Mouse (Mus musculus): ENCODE data around the gene Fbxo33. TPM values are rescaled to one million over a fixed set of nuclear protein-coding genes. Genes with fewer than 3 reads are reported as not detected.
A peak's percentile ranks its signal among the peaks of the same experiment; 100 is the strongest.
"Not testable (repeated sequence)": the region's sequence is repeated elsewhere in the genome, so short reads cannot be mapped to it uniquely, and the experiment has no call there.

The Fbxo33 gene
- total RNA-seq (2015; ENCODE audit: low replicate concordance) (42.7 and 53.5 TPM in 2 replicates), total RNA-seq (2017; ENCODE audit: low replicate concordance) (33.0 and 34.4 TPM in 2 replicates)

DNA sequence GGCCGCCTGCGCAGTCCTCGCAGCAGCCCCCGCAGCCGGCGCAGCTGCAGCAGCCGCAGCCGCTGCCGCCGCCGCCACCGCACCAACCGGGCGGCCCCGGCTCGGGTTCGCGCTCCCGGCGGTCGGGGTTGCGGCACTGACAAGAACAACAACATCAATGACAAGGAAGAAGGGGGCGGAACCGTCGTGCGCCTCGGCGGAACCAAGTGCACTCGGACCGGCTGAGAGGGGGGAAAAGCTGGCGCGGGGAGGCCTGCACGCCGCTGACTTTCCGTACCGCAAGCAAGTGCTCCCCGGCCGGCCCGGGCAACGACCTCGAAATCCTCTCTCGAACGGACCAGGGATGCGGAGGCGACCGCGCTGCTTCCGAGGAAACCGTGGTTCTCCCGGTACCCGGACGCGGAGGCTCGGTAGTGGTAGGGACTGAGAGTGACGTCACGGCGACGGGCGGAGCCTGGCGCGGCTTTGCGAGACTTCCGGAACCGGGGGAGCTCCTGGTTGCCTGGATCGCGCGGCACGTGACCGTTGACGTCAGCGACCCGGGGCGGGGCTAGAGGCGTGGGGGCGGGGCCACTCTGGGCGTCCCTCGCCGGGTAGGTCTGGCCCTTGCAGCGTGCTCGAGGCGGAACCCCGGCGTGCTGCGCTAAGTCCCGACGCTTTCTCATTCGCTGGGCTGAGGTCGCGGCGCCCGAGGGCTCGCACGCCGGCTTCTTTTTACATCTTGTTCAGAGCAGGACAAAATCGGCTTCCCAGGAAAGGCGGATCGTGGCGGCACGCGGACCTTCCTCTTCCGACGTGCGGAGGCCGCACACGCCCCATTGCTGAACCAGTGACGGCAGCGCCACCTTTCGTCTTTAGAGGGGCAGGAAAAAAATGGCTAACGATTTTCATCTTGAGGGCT lies at the start of gene Fbxo33:
Gene Fbxo33 (minus strand): TSS at position 401 of the 901 bp plus-strand sequence.
- ATAC-seq (replicated peaks; ENCODE audit: low FRiP score, poor library complexity, severe bottlenecking): peak; percentile 92

DNA sequence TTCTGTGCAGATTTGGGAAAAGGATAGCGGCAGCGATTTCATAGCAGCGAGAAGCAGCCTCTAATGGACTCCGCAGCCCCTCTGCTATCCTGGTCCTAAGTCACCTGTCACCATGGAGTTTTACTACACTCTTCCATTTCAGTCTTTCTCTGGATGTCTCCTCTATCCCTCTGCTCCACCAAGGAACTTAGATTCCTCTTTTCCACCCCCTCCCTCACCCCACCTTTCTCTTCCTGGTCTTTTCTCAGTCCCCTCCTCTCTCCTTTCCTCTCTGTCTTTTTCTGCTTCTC lies 46.4 kb upstream of the Fbxo33 start:
- no peak for ATAC-seq (replicated peaks; ENCODE audit: low FRiP score, poor library complexity, severe bottlenecking)

DNA sequence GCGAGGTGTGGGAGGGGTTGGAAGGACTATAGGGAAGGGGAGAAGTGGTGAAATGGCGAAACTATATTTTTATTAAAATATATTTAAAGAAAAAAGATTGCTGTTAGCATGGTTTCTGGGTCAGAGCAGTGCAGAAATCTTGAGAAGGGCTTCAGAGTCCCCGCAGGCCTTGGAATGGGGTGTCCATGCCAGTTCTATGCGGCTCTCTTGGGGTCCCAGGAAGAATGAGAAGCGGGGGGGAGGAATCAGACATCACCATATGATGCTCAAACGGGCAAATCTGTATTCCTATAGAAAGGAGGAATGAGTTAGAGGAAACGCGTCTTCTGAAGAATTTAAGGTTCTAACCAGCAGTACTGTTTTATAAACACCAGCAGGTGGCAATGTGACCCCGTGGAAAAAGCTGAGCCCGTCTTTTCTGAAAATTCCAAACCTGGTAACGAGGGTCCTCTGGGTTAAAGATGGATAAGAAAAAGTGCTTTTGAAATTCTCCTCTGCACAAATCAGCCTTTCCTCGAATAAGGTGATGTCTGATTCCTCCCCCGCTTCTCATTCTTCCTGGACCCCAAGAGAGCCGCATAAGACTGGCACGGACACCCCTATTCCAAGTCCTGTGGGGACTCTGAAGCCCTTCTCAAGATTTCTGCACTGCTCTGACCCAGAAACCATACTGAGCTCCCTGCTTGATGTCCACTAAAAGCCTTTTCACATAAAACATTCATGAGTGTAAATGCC lies 45.8 kb upstream of the Fbxo33 start:
- no peak for ATAC-seq (replicated peaks; ENCODE audit: low FRiP score, poor library complexity, severe bottlenecking)

DNA sequence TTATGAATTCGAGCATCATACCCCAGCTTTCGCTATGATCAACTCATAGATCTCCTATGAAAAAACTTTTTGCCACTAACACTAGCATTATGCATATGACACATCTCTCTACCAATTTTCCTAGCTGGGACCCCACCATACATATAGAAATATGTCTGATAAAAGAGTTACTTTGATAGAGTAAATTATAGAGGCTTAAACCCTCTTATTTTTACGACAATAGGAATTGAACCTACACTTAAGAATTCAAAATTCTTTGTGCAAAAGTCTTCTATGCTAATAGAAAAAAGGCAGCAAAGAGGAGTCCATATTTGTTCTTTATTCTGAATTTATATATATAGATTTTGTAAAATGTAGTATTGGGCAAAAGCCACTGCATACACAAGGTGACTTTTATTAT lies 43.3 kb upstream of the Fbxo33 start:
- peak; percentile 73 for ATAC-seq (replicated peaks; ENCODE audit: low FRiP score, poor library complexity, severe bottlenecking)

DNA sequence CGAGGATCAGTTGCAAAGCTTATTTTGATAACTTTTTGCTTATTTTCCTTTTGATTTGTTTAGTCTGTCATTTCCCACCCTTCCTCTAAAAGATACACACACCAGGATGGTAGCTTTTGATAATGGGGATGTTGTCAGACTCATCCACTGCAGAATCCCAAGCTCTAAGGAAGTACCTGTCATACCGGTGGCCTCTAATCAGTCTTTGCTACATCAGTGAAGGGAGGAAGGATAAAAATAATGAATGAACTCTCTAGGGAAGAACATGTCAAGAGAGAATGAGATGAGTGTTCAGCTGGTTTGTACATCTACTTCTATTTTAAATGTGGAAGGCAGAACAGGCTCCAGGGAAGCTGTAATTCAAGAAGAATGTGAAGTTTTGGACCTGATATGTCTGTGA lies 41.3 kb upstream of the Fbxo33 start:
- ATAC-seq (replicated peaks; ENCODE audit: low FRiP score, poor library complexity, severe bottlenecking): no peak

DNA sequence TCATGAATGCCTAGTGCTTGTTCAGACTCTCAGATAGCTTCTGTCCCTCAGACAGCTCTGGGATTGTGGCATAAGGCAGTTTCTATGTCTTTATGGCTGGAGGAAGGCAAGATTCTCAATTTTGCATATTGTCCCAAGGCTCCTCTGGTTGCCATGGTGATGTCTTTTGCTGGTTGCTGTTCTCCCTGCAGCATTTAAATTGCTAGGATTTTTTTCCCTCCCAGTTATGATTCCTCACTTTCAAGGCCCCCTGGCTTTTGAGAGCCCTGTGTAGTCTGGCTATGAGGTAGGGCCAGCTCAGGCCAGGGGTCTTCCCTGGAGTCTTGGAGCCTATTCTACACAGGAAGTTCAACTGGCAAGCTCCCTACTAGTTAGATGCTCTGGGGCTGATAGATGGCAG lies 40.8 kb upstream of the Fbxo33 start:
- no peak for ATAC-seq (replicated peaks; ENCODE audit: low FRiP score, poor library complexity, severe bottlenecking)

DNA sequence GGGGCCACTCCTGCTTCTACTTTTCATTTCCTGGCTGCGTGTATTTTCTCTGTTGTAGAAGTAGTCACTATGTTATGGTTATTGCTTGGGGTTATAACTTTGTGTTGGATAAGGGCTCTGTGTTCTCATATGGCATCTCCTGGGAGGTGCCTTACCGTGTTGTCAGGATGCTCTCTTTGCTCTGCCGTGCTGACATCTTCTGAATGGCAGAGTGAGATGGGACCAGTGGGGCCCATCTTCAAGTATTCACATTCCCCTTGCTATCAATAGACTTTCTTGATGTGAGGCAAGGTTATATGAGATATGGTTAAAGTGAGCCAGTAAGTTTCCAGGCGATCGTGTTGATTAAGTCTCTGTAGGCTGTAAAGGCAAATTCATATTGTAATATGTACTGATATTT lies 39.5 kb upstream of the Fbxo33 start:
- no peak for ATAC-seq (replicated peaks; ENCODE audit: low FRiP score, poor library complexity, severe bottlenecking)

DNA sequence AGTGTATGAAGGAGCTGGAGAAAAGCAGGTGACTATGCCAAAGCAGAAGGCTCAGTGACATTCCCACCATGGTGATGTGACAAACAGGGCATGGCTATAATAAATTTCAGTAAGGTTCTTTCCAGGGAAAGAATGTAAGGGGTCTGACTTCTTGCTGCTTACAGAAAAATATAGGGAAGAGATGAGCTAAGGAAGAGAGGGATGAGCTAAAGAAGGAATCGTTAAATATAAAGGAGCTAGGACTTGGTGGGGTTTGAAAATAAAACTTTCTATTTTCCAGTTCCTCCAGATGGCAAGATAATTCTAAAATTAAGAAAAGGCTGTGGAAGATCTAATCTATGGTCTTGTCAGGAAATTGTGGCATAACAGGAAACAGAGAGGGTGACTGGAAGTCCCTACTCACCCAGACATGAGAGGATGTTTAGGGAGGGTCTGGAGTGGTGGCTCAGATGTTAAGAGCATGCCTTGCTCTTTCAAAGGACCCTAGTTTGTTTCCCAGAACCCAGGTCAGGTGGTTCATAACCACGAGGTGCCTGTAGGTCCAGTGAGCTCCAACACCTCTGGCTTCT lies 30.8 kb upstream of the Fbxo33 start:
- no peak for ATAC-seq (replicated peaks; ENCODE audit: low FRiP score, poor library complexity, severe bottlenecking)

DNA sequence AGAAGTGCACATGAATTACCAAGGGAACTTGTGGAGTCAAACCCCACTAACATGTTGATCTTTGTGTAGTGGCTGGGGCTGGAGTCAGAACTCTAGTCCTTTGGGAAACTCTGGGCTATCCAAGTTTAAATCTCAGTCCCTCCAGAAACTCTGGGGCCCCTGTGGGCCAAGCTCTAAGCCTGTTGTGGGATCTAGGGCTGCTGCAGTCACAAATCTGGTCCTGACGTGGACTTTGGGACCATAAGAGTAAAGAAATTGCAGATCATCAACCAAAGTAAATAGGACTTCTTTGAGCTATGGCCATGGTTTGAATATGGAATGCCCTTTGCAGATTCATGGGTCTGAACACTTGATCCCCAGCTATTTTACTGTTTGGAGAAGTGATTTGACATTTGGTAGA lies 29.4 kb upstream of the Fbxo33 start:
- no peak for ATAC-seq (replicated peaks; ENCODE audit: low FRiP score, poor library complexity, severe bottlenecking)

DNA sequence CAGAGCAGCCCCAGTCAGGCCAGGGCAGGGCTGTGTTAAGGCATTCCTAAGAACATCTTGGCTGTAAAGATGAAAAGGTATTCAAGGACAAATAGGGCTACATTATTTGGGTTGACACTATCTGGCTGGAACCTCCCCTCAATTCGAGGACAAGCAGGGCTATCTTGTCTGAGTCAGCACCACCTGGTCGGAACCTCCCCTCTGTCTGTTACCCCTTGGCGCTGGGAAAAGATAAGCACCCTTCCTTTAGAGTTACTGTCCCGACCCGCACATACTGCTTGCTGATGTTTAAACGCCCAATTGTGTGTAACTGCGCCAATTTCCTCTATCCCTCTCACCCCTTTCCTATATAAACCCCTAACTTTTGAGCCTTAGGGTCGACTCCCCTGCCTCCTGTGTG lies 21.5 kb upstream of the Fbxo33 start:
- ATAC-seq (replicated peaks; ENCODE audit: low FRiP score, poor library complexity, severe bottlenecking): not testable (repeated sequence)

DNA sequence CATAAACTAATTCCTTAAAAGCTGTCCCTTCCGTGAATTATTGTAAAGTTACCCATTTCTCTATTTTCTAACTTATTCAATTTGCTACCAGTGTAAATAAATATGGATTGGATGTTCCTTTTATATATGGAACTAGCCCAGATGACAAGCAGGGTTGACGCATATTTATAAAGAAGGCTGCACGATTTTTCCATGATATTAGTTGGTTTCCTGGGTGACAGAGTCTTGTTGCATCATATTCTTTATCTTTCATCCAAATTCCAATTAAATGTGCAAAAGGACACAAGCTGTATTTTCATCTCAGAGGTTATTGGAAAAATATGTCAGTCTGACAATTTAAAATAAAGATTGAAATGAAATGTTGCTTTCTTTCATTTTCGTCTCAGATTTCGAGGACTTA lies 18.9 kb upstream of the Fbxo33 start:
- no peak for ATAC-seq (replicated peaks; ENCODE audit: low FRiP score, poor library complexity, severe bottlenecking)

DNA sequence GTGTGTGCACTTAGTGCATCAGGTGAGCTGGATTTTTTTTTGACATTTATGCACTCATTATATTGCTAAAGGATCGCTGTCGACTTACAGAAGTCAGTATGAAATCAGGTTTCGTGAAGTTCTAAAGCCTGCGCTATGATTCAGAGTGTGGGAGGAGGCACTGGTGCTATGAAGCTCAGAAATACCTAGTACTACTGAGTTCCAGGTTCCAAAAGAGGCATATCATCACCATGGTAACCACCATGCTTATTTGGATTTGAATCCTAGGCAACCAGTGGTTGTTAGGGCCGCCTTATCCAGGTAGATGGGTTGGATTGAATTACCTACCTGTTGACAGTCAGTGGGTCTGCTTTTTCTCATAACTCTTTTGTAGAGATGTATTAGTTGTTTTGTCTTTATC lies 8.9 kb upstream of the Fbxo33 start:
- no peak for ATAC-seq (replicated peaks; ENCODE audit: low FRiP score, poor library complexity, severe bottlenecking)

DNA sequence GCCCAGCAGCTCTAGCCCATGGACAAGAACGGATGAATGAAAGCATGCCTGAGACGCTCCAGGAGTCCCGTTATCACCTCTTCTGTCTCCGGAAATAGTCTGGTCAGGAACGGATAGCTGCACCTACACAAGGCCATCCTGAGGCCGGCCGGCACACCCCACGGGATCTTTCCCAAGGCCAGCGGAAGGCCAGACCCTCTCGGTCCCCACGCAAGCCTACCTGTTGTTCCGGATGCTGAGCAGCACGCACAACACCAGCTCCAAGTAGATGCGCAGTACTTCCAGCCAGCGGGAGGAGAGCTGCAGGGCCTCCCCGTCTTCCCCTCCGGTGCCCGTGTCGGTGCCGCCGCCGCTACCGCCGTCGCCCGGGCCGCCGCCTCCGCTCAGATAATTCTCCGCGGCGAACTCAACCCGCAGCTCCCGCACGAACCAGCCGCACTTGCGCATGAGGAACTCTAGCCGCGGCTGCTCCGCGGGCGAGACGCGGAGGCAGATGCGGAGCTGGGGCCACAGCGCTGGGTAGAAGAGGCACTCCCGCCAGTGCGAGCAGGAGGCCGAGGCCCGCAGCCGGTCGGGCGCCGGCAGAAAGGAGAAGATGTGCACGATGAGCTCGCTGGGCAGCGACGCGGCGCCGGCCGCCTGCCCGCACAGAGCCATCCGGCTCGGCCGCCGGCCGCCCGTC lies 744 bp downstream of the Fbxo33 start:
- peak; percentile 23; the same call in 1 of the 2 replicates for ATAC-seq (replicated peaks; ENCODE audit: low FRiP score, poor library complexity, severe bottlenecking)

DNA sequence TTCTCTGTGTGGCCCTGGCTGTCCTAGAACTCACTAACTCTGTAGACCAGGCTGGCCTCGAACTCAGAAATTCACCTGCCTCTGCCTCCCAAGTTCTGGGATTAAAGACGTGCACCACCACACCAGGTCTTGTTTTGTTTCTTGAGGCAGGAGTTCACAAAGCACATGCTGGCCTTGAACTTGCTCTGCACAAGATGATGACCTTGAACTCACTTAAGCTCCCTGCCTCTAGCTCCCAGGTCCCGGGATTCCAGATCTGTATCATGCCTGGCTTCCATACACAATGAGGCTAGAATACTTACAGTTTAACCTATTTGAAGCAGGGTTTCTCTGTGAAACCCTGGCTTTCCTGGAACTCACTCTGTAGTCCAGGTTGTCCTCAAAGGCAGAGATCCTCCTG lies 2.2 kb downstream of the Fbxo33 start:
- no peak for ATAC-seq (replicated peaks; ENCODE audit: low FRiP score, poor library complexity, severe bottlenecking)

DNA sequence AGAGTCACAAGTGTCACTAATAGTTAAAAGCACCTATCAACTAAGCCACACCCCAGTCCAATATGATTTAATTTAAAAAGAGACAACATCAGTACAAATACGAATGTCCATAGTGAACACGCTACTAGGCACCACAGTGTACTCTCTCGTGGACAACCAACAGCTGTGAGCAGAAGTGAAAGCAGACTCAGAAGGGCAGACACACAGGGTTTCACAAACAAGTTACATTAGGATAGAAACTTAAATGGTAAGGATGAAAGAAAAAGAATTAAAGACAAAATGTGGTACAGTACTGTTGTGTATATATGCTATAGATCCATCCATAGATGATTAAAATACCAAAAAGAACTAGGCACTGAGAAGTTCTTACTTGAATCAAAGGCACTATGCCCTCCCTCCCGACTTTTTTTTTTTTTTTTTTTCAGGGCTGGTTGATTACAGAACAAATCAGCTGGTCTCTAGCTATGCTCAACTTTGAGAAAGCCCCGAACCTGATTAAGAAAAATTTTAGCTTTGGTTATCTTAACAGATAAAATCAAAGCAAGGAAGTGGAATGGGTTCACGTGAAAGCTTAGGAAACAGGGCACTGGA lies 2.8 kb downstream of the Fbxo33 start:
- ATAC-seq (replicated peaks; ENCODE audit: low FRiP score, poor library complexity, severe bottlenecking): no peak

DNA sequence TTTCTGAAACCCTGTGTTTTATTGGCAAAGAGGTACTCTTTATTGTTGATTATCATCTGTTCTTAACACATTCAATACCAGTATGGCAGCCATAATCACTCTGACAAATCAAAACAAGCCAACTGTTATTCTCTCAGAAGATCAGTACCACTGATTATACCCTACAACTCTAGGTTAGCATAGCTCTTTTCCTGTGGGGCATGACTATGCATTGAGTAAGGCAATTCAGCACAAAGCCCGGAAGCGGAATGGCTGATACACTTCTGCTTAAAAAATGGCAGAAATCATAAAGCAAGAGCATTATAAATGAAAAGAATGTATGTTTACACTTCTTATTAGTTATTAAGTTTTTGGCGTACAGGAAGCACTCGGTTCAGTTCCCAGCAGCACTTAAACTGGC lies 3.3 kb downstream of the Fbxo33 start:
- no peak for ATAC-seq (replicated peaks; ENCODE audit: low FRiP score, poor library complexity, severe bottlenecking)

DNA sequence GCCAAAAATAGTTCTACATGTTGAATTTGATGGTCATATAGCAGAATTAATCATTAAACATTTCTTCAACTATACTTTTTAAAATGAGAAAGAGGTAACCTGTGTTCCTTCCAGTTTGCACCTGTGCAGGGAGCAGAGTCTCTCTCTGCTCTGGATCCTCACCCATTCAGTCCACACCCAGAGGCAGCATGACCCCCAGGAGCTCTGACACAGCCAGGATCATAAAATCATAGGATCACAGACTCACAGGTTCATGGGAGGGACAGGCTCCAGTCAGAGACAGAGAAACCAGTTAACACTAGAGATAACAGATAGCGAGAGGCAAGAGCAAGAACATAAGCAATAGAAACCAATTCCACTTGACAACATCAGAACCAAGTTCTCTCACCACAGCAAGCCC lies 11.7 kb downstream of the Fbxo33 start:
- no peak for ATAC-seq (replicated peaks; ENCODE audit: low FRiP score, poor library complexity, severe bottlenecking)

DNA sequence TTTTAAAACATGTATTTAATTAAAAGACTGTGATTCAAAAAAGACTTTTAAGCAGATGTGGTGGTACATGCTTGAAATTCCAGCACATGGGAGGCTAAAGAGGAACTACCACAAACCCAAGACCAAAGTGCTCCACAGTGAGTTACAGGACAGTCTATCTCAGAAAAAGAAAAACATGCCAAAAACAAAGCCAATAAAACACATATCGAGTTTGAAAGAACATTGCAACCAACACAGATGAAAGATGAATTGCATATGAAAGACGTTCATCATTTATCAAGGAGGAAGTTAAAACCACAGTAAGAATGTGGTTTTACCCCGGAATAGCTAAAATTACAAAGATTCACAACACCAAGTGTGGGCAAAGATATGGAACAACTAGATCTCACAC lies 12.5 kb downstream of the Fbxo33 start:
- no peak for ATAC-seq (replicated peaks; ENCODE audit: low FRiP score, poor library complexity, severe bottlenecking)

DNA sequence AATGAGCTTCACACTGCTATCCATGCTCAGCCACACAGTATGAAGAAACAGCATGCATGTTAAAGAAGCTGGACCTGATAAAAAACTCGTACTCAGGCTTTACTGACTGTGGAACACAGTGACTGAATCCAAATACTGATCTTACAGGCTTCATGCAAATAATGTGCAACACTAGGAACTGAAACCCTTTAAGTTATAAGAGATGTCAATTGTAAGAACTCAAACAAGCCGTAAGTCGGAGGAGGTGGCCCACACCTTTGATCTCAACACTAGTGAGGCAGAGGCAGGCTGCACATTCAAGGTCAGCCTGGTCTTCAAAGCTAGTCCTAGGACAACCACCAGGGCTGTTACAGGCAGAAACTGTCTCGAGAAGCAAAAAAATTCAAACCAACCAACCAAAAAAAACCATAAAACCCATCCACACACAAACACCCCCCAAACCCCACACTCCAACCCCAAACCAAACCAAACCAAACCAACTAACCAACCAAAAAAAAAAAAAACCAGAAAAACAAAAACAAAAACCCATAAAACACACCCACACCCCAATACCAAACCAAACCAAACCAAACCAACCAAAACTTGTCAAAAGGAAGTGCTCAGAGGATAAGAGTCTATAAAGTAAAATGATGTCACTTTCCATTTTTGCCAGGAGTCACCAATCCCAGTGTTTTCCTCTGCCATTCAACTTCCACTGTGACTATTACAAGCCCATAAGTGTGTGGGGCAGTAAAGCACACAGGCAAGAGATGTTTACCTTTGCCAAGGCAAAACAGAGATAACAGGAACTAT lies 13.1 kb downstream of the Fbxo33 start:
- ATAC-seq (replicated peaks; ENCODE audit: low FRiP score, poor library complexity, severe bottlenecking): no peak
